Mouse (Mus musculus): ENCODE results near the gene Mrvi1. TPM values are rescaled to one million over a fixed set of nuclear protein-coding genes. Genes with fewer than 3 reads are reported as not detected.

Gene Mrvi1
- polyA plus RNA-seq, 1 experiment from 2014 or later: 0.43 TPM

DNA sequence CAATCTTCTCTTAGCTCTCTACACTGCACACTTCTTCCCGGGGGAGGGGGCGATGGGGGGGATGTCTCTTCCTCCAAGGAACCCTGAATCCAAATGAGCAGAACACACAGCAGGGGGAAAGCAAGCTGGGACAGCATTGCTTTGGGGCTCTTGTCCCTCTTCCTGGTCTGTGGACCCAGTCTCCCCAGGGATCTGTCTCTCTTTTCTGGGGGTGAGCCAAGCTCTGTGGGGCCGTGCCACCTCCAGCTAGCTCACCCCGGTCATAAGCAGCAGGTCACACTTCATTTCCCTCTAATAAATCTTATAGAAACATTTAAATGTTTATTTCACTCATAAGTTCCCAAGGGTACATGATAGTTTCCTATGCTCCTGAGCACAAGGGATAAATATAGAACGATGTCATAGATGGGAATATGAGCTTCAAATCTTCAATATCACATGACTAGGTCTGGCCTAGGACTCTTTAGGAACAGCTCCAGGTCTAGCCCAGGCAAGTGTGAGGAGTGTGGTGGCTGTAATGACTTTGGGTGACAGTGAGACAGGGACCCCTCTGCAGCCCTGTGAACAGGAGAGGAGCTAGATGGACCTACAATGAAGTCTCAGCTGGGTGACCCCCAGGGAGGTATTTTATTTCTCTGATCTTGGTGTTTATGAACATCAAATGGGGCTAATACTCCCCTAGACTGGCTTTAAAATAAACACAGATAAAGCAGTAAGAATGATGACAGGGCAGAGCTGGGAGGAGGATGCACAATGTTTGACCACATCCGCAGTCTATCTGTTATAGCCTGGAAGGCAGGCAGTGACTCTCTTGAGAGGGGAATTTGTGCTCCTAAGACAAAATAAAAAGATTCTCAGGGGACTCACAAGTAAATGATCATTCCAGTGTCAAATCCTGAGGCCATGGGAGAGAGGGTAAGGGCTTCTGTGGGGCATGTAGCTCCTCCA is 46.2 kb downstream of the Mrvi1 start:
- Histone ChIP-seq H3K79me2 (ENCODE audit: inconsistent target) (no peaks in the 10 kb centered on the region), H3K4me3 (ENCODE audit: inconsistent target) (no peak overlapping the region), H3K36me3 (ENCODE audit: inconsistent target) (no peaks in the 10 kb centered on the region), H3K27ac (no peak overlapping the region)
- 90% methylated on average over 6 of the region's 6 CpGs for WGBS (ENCODE audit: missing documents)

DNA sequence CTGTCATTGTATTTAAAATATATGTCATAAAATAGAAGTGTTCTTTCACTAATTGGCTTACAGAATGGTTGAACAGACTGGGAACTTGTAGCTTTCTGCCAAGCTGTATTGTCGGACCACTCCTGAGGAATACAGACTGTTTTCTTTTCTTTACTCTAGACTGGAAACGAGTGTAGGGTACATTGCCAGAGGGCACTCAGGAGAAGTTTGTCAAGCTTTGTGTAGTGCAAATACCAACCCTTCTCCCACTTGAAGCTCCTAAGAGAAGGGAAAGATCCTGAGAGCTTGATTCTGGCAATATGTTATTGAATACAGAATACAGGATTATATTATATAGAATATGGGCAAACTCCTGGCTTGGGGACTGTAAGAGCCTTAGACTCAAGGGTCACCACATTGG is 48.3 kb downstream of the Mrvi1 start:
- Histone ChIP-seq H3K4me3 (ENCODE audit: inconsistent target) (no peak overlapping the region), H3K36me3 (ENCODE audit: inconsistent target) (no peaks in the 10 kb centered on the region), H3K79me2 (ENCODE audit: inconsistent target) (no peaks in the 10 kb centered on the region), H3K27ac (no peak overlapping the region)
- 89% methylated on average over 2 of the region's 2 CpGs for WGBS (ENCODE audit: missing documents)

DNA sequence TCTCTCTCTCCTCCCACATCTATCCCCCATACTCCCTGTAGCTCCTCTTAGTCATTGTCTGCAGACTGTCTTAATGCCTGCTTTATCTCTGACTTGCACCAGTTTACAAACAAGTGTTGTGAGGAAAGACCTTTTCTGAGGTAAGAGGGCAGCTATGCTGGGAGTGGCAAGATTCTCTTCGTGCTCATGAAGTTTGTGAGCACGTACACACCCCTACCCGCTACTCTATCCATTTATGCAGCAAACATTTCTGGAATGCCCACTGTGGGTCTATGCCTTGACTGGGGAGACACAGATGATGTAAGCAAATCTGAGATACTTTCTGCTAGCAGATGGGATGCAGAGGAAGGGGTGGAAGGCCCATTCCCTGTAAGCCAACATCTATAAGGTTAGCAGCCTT is 48.9 kb downstream of the Mrvi1 start:
- WGBS (ENCODE audit: missing documents): 89% methylated on average over 3 of the region's 3 CpGs
- Histone ChIP-seq H3K27ac (no peak overlapping the region), H3K79me2 (ENCODE audit: inconsistent target) (no peaks in the 10 kb centered on the region), H3K4me3 (ENCODE audit: inconsistent target) (no peak overlapping the region), H3K36me3 (ENCODE audit: inconsistent target) (no peaks in the 10 kb centered on the region)

DNA sequence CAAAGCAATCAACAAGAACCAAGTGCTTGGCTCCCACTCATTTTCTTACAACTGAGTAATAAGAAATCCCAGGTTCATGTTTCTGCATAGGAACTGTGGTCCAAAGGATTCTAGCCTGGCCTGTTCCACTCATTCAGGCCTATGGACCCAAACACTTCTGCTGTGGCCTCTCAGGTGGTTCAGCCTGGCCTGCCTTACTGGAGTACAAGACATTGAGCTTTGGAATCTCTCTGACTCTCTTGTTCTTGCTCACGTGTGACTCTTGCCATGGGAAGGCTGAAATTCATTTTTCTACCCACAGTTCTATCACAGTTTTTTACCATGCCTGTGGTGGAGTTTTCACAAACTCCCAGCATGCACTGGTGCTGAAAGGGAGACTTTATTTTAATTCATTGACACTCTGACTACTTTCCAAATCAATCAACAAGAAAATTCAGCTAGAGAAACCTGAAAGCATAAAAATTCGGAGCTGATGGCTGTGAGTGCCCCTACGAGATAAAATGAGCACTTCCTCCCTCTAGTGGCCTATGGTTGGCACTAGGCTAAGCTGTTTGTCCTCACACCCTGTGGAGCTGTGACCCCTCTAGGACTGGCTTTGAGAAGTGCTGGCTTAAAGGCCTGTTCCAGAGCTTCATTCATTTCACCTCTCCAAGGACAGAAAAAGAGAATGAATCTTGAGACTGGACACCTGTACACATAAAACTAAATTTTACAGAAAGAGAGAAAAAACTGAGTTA is 52.0 kb downstream of the Mrvi1 start:
- H3K79me2 ChIP-seq (ENCODE audit: inconsistent target): no peaks in the 10 kb centered on the region
- H3K27ac ChIP-seq: no peak overlapping the region
- no peak overlapping the region for H3K4me3 ChIP-seq (ENCODE audit: inconsistent target)
- no peaks in the 10 kb centered on the region for H3K36me3 ChIP-seq (ENCODE audit: inconsistent target)
- 38% methylated on average over 3 of the region's 3 CpGs for WGBS (ENCODE audit: missing documents)

DNA sequence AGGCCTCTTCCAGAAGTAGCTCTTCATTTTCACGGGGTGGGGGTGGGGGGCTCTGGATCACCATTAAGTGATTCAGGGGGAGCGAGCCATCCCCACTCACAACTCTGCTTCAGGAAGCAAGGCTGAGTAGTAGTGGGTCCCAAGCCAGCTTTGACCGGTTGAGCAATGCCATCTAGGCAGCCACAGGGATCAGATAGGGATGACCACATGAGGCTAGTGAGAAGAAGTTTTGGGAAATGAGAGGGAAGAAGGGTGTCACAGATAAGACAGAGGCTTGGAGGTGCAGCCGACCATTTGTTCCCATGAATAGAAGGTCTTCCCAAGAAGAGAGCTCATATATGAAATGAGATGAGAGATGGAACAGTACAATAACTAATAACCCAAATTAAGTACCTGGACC is 55.7 kb downstream of the Mrvi1 start:
- H3K36me3 ChIP-seq (ENCODE audit: inconsistent target): no peaks in the 10 kb centered on the region
- WGBS (ENCODE audit: missing documents): 80% methylated on average over 4 of the region's 4 CpGs
- H3K4me3 ChIP-seq (ENCODE audit: inconsistent target): no peak overlapping the region
- H3K27ac ChIP-seq: no peak overlapping the region
- no peaks in the 10 kb centered on the region for H3K79me2 ChIP-seq (ENCODE audit: inconsistent target)

DNA sequence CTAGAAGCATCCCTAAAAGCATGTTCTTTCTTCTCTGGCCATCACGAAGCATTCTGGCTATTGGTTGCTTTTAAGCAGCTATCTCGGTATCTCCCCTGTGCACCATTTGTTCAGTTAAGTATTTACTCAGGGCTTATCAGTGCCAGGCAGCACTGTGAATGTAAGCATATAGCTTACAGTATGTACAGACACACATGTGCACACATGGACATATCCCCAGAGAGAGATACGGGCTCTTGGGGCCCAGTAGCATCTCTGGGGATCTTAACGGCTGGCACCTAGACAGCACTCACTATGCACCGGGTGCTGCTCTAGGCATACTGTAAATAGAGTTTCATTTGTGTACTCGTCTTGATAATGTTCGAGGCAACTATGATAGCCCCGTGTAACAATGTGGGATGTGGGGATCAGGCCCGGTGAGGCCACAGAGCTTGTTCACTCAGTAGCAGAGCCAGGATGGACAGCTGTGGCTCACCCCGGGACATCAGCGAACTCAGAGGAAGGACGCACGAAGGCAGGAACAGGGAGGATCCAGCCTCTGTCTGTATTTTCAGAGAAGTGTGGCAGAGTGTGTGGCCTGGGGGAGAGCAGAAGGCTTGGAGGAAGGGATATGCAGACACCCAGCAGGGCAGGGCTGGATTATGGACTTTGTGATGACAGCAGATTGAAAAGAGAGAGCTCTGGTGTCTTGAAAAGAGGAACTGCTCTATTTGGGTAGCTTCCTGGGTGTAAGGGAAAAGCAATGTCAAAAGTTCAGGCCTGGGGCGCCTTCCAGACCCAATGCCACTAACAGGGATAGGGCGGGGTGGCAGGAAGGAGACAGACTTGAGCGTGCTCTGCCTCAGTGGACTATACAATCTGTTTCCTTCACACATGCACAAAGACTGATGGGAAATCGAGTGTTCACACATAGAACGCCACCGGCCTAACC is 61.7 kb downstream of the Mrvi1 start:
- H3K4me3 ChIP-seq (ENCODE audit: inconsistent target): no peak overlapping the region
- WGBS (ENCODE audit: missing documents): 62% methylated on average over 19 of the region's 19 CpGs
- no peaks in the 10 kb centered on the region for H3K36me3 ChIP-seq (ENCODE audit: inconsistent target)
- H3K27ac ChIP-seq: peak overlapping the region; percentile 82
- no peaks in the 10 kb centered on the region for H3K79me2 ChIP-seq (ENCODE audit: inconsistent target)

DNA sequence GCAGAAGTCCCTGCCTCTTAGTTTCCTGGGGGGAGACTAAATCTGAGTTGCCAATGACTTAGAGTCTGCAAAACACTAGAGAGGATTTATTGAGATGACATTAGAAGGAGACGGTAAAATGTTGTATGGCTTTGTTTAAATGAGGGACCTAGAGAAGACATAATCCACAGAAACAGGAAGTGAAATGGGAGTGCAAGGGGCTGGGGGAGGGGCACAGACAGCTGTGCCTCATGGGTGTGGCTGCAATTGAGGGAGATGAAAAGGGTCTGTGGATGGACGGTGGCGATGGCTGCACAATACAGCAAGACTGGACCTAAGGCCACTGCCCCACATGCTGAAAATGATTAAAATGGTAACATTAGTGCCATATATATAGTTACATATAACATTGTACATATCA is 62.5 kb downstream of the Mrvi1 start:
- no peaks in the 10 kb centered on the region for H3K36me3 ChIP-seq (ENCODE audit: inconsistent target)
- peak overlapping the region; percentile 82 for H3K27ac ChIP-seq
- H3K79me2 ChIP-seq (ENCODE audit: inconsistent target): no peaks in the 10 kb centered on the region
- 34% methylated on average over 3 of the region's 3 CpGs for WGBS (ENCODE audit: missing documents)
- H3K4me3 ChIP-seq (ENCODE audit: inconsistent target): no peak overlapping the region

DNA sequence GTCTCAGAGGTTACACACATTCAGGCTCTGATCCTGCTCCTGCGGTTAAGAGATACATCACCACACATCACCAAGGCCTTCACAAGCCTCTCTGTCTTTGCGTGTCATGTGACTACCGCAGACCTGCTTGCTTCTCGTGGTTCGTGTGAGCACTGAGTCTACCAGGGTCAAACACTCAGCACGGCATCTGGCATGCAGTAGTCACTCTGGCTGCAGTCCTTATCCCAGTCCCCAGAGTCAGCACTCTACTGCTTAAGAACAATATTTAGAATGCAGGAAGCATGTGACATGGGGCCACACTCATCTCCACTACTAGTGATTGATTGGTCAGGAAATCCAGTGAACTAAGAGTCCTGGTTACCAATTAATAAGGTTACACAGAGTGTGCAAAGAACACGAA is 66.3 kb downstream of the Mrvi1 start:
- Histone ChIP-seq H3K4me3 (ENCODE audit: inconsistent target) (no peak overlapping the region), H3K27ac (no peak overlapping the region), H3K79me2 (ENCODE audit: inconsistent target) (no peaks in the 10 kb centered on the region), H3K36me3 (ENCODE audit: inconsistent target) (no peaks in the 10 kb centered on the region)
- 73% methylated on average over 7 of the region's 7 CpGs for WGBS (ENCODE audit: missing documents)

DNA sequence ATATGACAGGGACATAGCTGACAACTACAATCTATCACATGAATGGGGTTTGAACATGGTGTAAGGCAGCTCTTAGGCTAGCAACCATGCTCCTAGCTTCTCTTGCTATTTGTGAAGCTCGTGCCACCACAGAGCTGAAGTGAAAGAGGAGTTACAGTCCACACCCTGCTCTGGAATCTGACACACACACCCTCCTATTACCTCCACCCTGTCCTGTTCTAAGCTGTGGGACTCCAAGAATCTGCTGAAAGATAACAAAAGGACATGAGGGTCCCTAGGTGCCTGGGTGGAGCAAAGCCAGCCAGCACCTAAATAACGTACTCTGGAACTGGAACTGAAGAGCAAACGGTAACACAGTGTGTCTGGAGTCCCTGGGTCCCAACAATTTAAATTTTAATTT is 67.7 kb downstream of the Mrvi1 start:
- Histone ChIP-seq H3K36me3 (ENCODE audit: inconsistent target) (no peaks in the 10 kb centered on the region), H3K27ac (no peak overlapping the region), H3K79me2 (ENCODE audit: inconsistent target) (no peaks in the 10 kb centered on the region), H3K4me3 (ENCODE audit: inconsistent target) (no peak overlapping the region)
- 88% methylated on average over 3 of the region's 3 CpGs for WGBS (ENCODE audit: missing documents)

DNA sequence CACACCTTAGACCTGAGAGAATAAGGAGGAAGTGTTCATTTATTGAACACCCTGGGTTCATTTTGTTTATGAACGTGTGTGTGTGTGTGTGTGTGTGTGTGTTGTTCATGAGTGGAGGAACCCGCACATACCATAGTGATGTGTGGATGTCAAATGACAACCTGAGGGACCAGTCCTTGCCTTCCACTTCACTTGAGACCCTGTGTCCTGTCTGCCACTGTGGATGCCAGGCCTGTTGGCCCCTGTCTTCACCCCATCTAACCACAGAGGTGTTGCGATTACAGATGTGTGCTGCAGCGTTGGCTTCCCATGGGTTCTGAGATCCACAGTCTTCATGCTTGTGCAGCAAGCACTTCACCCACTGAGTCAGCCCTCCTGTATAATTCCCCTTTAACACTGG is 68.5 kb downstream of the Mrvi1 start:
- H3K79me2 ChIP-seq (ENCODE audit: inconsistent target): no peaks in the 10 kb centered on the region
- WGBS (ENCODE audit: missing documents): 98% methylated on average over 4 of the region's 4 CpGs
- H3K36me3 ChIP-seq (ENCODE audit: inconsistent target): no peaks in the 10 kb centered on the region
- no peak overlapping the region for H3K27ac ChIP-seq
- H3K4me3 ChIP-seq (ENCODE audit: inconsistent target): no peak overlapping the region

DNA sequence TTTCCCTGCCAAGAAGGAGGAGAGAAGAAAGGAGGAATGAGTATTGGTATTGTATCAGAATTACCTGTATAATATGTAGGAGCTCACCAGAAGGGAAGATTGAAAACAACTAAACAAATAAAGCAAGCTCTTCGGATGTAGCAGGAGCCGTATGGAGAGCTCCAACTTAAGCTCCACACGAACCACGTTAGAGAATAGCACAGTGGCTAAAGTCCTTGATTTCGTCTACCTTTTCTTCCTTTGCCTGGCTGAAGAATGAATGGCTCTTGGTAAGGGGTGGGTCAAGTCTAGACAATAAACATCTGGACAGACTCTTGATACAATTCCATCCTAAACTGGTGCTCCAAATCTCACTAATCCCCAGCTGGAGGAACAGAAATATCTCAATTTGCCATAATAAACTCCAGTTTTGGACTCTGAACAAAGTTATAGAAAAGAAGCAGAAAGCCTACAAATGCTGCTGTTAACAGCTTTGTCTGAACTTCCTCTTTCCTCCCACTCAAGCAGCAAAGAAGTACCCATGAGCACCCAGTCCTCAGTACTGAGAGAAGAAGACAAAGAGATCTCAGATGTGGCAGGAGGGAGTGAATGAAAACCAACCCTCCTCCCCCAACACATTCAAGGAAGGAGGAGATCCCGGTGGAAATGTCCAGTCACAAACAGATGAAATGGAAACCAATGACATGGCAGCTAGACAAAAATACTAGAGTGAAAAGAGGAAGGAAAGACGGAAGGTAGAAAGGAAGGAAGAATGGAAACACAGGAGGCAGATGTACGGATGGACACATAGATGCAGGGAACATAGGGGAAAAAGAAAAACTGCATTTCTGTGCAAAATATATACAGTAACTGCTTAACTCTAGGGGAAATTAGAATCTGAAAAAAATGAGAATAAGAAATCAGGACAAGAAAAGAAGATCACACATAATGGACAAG is 73.8 kb downstream of the Mrvi1 start:
- H3K79me2 ChIP-seq (ENCODE audit: inconsistent target): no peaks in the 10 kb centered on the region
- H3K27ac ChIP-seq: peak overlapping the region; percentile 46
- H3K4me3 ChIP-seq (ENCODE audit: inconsistent target): no peak overlapping the region
- 32% methylated on average over 8 of the region's 8 CpGs for WGBS (ENCODE audit: missing documents)
- no peaks in the 10 kb centered on the region for H3K36me3 ChIP-seq (ENCODE audit: inconsistent target)

DNA sequence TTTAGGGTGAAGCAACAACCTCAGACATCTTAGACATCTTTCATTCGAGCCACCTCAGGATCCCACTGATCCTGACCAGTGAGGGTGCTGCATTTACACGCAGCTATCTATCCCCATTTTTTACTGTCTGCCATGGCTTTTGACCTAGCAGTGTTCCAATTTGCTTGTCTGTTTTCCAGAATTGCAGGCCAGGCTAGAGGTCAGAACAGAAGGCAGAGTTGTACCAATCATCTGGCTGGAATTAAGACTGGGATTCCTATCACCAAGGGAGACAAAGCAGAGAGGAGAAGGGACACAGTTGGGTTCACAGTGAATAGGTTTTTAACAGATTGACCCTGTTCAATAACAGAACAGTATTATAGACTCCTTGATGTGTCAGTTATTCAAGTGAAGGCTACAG is 75.7 kb downstream of the Mrvi1 start:
- 100% methylated on average over 2 of the region's 2 CpGs for WGBS (ENCODE audit: missing documents)
- H3K27ac ChIP-seq: no peak overlapping the region
- H3K36me3 ChIP-seq (ENCODE audit: inconsistent target): no peaks in the 10 kb centered on the region
- no peaks in the 10 kb centered on the region for H3K79me2 ChIP-seq (ENCODE audit: inconsistent target)
- H3K4me3 ChIP-seq (ENCODE audit: inconsistent target): no peak overlapping the region

DNA sequence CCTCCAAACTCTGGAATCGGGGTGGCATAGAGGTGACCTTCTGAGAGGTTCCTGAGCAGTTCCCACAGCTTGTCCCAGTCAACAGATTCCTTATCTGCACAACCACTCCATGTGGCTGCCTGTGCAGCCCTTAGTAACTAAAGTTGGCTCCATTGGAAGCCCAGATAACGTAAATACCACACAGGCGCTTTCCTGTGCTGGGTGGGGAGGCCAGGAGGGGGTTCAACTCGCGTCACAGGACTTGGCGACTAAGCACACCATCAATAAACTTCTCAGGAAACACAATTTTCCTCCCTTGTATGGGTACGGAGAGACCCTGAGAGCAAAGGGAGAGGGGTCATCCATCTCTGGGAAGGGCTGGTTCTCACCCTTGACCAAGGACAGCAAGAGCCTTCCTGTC is 79.0 kb downstream of the Mrvi1 start:
- no peak overlapping the region for H3K4me3 ChIP-seq (ENCODE audit: inconsistent target)
- H3K79me2 ChIP-seq (ENCODE audit: inconsistent target): no peaks in the 10 kb centered on the region
- H3K27ac ChIP-seq: no peak overlapping the region
- WGBS (ENCODE audit: missing documents): 76% methylated on average over 7 of the region's 7 CpGs
- H3K36me3 ChIP-seq (ENCODE audit: inconsistent target): no peaks in the 10 kb centered on the region

DNA sequence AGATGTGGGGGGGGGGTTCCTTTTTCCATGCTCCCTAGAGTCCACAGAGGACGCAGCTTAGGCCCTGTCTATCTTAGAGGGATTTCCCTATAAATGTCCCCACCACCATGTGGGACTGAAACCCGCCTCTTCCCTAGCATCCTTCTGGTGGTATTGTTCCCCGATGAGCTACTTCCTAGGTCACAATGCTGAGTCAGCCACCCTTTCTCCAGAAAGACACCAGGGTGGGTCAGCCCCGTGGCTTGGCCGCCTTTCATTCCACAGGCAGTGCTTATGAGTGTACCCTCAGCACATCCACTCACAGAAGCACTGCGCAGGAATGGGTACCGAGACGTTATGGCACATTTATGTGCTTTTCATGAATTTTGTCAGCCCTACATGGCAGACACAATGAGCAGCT is 85.1 kb downstream of the Mrvi1 start:
- WGBS (ENCODE audit: missing documents): 77% methylated on average over 8 of the region's 8 CpGs
- no peak overlapping the region for H3K27ac ChIP-seq
- no peaks in the 10 kb centered on the region for H3K79me2 ChIP-seq (ENCODE audit: inconsistent target)
- no peaks in the 10 kb centered on the region for H3K36me3 ChIP-seq (ENCODE audit: inconsistent target)
- H3K4me3 ChIP-seq (ENCODE audit: inconsistent target): no peak overlapping the region
